Mouse (Mus musculus): Measurements from ENCODE around the gene Cnbp. TPM values are rescaled to one million over a fixed set of nuclear protein-coding genes. Genes with fewer than 3 reads are reported as not detected.

Cnbp gene
- total RNA-seq (2023), result 547 TPM

GRCm38 (mm10) chr6:87850900-87851614 lies at the start of gene Cnbp:
Gene Cnbp (minus strand): TSS chr6:87851106.

GRCm38 (mm10) chr6:87887594-87888233 lies 36.8 kb upstream of the Cnbp start, which contains the start of gene Copg1:
Gene Copg1 (plus strand): TSS chr6:87887814.

GRCm38 (mm10) chr6:87838551-87839197 lies 12.2 kb downstream of the Cnbp start, which contains the start of gene Isy1:
Gene Isy1 (minus strand): TSS chr6:87838798.

GRCm38 (mm10) chr6:87835695-87836094 lies 15.2 kb downstream of the Cnbp start, which contains the start of gene Gm45140:
Gene Gm45140 (minus strand): TSS chr6:87835795.

GRCm38 (mm10) chr6:87811675-87812338 lies 39.1 kb downstream of the Cnbp start, which contains the start of gene Rab43:
Gene Rab43 (minus strand): TSS chr6:87812164.

Other genes with a start within 250 kb of the Cnbp start
- 4.2 TPM for gene Aplf, start 178.9 kb downstream of the Cnbp start, total RNA-seq (2023)
- gene Efcc1, start 120.2 kb downstream of the Cnbp start, total RNA-seq (2023), result not detected
- gene Gp9, start 73.0 kb downstream of the Cnbp start, total RNA-seq (2023), result not detected
- gene Rab43, start 38.9 kb downstream of the Cnbp start, total RNA-seq (2023), result 29.6 TPM
- gene Gm45140, start 15.3 kb downstream of the Cnbp start, total RNA-seq (2023), result 5.3 TPM
- 107 TPM for gene Isy1, start 12.3 kb downstream of the Cnbp start, total RNA-seq (2023)
- 166 TPM for gene Copg1, start 36.7 kb upstream of the Cnbp start, total RNA-seq (2023)
- gene Hmces, start 62.8 kb upstream of the Cnbp start, total RNA-seq (2023), result 34.9 TPM
- not detected for gene H1fx, start 130.5 kb upstream of the Cnbp start, total RNA-seq (2023)
- 135 TPM for gene Rab7, start 194.2 kb upstream of the Cnbp start, total RNA-seq (2023)
- gene Rpn1, start 233.4 kb upstream of the Cnbp start, total RNA-seq (2023), result 79.9 TPM

Measured in CD4-positive naive resting alpha-beta T cell, adult 57 days (primary cell).